Mouse (Mus musculus) embryonic fibroblast, embryonic 13.5 days (primary cell): Measurements from ENCODE around the gene Gfra1.

ENCODE experiments used
- CTCF ChIP-seq: IDR thresholded peaks from 2 replicates; pipeline ENCODE4 v1.5.1; 2011; ENCODE audit warnings: mild to moderate bottlenecking, control low read depth, low read length, moderate library complexity, borderline replicate concordance; ENCODE audit not compliant: insufficient read depth
- POLR2A ChIP-seq: IDR thresholded peaks from 2 replicates; pipeline ENCODE4 v1.6.1; 2011; ENCODE audit warnings: low read depth, mild to moderate bottlenecking, control low read depth, low read length, moderate library complexity

DNA sequence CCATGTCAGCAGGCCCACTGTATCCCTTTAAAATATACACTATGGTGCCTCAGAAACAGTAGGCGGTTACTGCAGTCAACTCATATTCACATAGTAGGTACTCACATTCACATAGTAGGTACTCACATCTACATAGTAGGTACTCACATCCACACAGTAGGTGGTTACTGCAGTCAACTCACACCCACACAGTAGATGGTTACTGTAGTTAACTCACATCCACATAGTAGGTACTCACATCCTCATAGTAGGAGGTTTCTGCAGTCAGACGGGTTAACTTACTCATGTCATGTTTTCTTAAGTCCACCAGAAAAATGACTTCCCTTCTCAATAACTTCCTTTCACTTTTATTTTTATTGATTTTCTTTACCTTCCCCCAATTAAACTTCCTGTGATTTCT, 30.8 kb downstream of the Gfra1 start:
- no peak for TF ChIP-seq POLR2A
- TF ChIP-seq CTCF, result no peak
